ENCODE assay signal across 8 mouse cellular contexts in genomic region chr11:75012997-75013694, GRCm38 (mm10).
DNase-seq lines count a peak whose midpoint lies in the region; ATAC-seq and TF ChIP-seq lines count a peak whose summit lies in the region.

No protein-coding gene starts in this region.

- 47% methylated on average over 12 of the region's 12 CpGs for WGBS in forebrain, embryonic 15.5 days
- WGBS in heart, postnatal 0 days: 3% methylated on average over 12 of the region's 12 CpGs
- WGBS in lung, embryonic 14.5 days: 15% methylated on average over 12 of the region's 12 CpGs

- DNase-seq in CD4-positive helper T cell, adult 2 months (ENCODE audit: low read depth, low spot score): peak; percentile 82
- DNase-seq in adipocyte (ENCODE audit: low spot score): peak; percentile 77
- DNase-seq in heart, postnatal 0 days (ENCODE audit: low spot score): peak; percentile 75
- DNase-seq in kidney, postnatal 10 days: peak; percentile 90
- DNase-seq in lung, embryonic 14.5 days: peak; percentile 94
- peak; percentile 41 to 64 for DNase-seq in right cerebral cortex, adult 2 months (ENCODE audit: low spot score in 2 of 2)
- peak; percentile 81 for DNase-seq in thymus, postnatal 4 days

- no peaks in the 10 kb centered on the region for H3K36me3 ChIP-seq in forebrain, embryonic 15.5 days
- no peaks in the 10 kb centered on the region for H3K36me3 ChIP-seq in heart, postnatal 0 days (replicated peaks; ENCODE audit: control insufficient read depth, insufficient read depth, low read length)
- 0 out of 2 replicates have a peak, but pooled peaks cover 4% of the 10 kb centered on the region for H3K36me3 ChIP-seq in lung, embryonic 14.5 days (ENCODE audit: insufficient read depth)

- no peaks in the 10 kb centered on the region for H3K9me3 ChIP-seq in forebrain, embryonic 15.5 days
- H3K9me3 ChIP-seq in heart, postnatal 0 days (replicated peaks; ENCODE audit: control insufficient read depth, low read length): no peaks in the 10 kb centered on the region
- no peaks in the 10 kb centered on the region for H3K9me3 ChIP-seq in lung, embryonic 14.5 days (ENCODE audit: low read depth, low read length)

- H3K9ac ChIP-seq in forebrain, embryonic 15.5 days (replicated peaks): 0 out of 2 replicates have a peak overlapping the region, but pooled peaks have one; percentile 4
- peak overlapping the region; percentile 51 for H3K9ac ChIP-seq in heart, postnatal 0 days (replicated peaks; ENCODE audit: low read depth, low read length)
- H3K9ac ChIP-seq in lung, embryonic 14.5 days: no peak overlapping the region

- H3K4me1 ChIP-seq in forebrain, embryonic 15.5 days: peaks cover 32% of the 10 kb centered on the region
- H3K4me1 ChIP-seq in heart, postnatal 0 days (ENCODE audit: control insufficient read depth, insufficient read depth): peaks cover 50% of the 10 kb centered on the region
- H3K4me1 ChIP-seq in lung, embryonic 14.5 days (ENCODE audit: insufficient read depth): peaks cover 41% of the 10 kb centered on the region

- peak; percentile 33 for TF ChIP-seq EP300 in heart, postnatal 0 days (IDR thresholded peaks at IDR 0.05; ENCODE audit: low read depth)

- H3K4me3 ChIP-seq in forebrain, embryonic 15.5 days: no peak overlapping the region
- peak overlapping the region; percentile 24 for H3K4me3 ChIP-seq in heart, postnatal 0 days (ENCODE audit: low read depth, low read length)
- H3K4me3 ChIP-seq in lung, embryonic 14.5 days (ENCODE audit: low read depth, low read length): no peak overlapping the region

- H3K27me3 ChIP-seq in forebrain, embryonic 15.5 days: no peaks in the 10 kb centered on the region
- H3K27me3 ChIP-seq in heart, postnatal 0 days (ENCODE audit: control insufficient read depth, insufficient read depth, low read length): no peaks in the 10 kb centered on the region
- no peaks in the 10 kb centered on the region for H3K27me3 ChIP-seq in lung, embryonic 14.5 days (ENCODE audit: insufficient read depth, low read length)

- no peak overlapping the region for H3K4me2 ChIP-seq in forebrain, embryonic 15.5 days (replicated peaks)
- peak overlapping the region; percentile 57 for H3K4me2 ChIP-seq in heart, postnatal 0 days (ENCODE audit: low read depth, low read length)
- H3K4me2 ChIP-seq in lung, embryonic 14.5 days: peak overlapping the region; percentile 43

- peak overlapping the region; percentile 67 for H3K27ac ChIP-seq in forebrain, embryonic 15.5 days (replicated peaks)
- H3K27ac ChIP-seq in heart, postnatal 0 days (ENCODE audit: low read depth): peak overlapping the region; percentile 96
- H3K27ac ChIP-seq in lung, embryonic 14.5 days (ENCODE audit: low read depth): peak overlapping the region; percentile 91

- ATAC-seq in forebrain, embryonic 15.5 days (replicated peaks): 0 out of 2 replicates have a peak, but pooled peaks have one; percentile 48
- peak; percentile 59 for ATAC-seq in heart, postnatal 0 days (ENCODE audit: insufficient read depth, low read depth)
- peak; percentile 96 for ATAC-seq in lung, embryonic 14.5 days (ENCODE audit: insufficient read depth)

- no peak; the same call in 1 of the 2 replicates for TF ChIP-seq CTCF in heart, postnatal 0 days (IDR thresholded peaks at IDR 0.05; ENCODE audit: low read depth)
- TF ChIP-seq CTCF in lung, embryonic 14.5 days (IDR thresholded peaks at IDR 0.05; ENCODE audit: low read depth): 0 out of 2 replicates have a peak, but pooled peaks have one; percentile 29
